Mouse (Mus musculus) cerebellum, adult 2 months (tissue): ENCODE measurements around the gene Ccdc120.

ENCODE experiments used
- CTCF ChIP-seq: fragments of 200-500 bp; IDR thresholded peaks from 2 replicates; pipeline ENCODE4 v1.5.1; 2011; ENCODE audit warnings: low read depth, mild to moderate bottlenecking, control low read depth, low read length, moderate library complexity, borderline replicate concordance; ENCODE audit not compliant: insufficient read depth
- POLR2A ChIP-seq: fragments of 200-500 bp; IDR thresholded peaks from 2 replicates; pipeline ENCODE4 v1.6.1; 2011; ENCODE audit warnings: low read length, control low read depth, borderline replicate concordance; ENCODE audit not compliant: insufficient read depth

DNA sequence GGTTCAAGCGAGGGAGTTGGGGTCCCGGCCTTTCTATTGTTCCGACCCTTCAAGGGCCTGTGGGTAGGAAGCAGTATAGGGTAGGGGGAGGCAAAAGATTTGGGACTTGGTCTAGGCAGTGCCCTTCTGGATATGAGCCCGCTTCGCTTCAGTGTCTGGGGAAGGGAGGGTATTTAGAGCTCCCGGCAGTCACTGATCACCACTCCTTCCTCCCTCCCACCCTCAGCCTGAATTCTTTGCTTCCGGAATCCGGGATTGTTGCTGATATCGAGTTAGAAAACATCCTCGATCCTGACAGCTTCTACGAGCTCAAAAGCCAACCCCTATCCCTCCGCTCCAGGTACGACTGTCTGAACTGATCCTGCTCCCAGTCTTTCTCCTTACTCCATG is 14.6 kb upstream of the Ccdc120 start:
- no peak for TF ChIP-seq POLR2A
- TF ChIP-seq CTCF = no peak
